In the genomic region with DNA sequence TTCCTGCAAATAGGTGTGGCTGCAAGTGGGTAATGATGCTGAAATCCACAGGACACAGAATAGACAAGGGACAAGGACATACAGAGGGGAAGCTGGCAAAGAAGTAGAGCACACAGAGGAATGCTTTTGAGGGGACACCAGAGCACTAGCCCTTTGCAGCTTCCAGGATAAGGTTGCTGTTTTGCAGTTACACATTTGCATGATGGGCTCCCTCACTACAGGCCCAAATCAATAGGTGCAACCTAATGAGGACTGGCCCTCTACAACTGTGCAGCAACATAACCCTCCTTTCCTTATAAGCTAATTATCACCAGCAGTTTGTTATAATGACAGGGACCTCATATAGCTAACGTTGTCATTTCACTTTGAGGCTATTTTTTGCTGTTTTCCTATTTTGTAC, we compare ENCODE assay signal across 28 mouse cellular contexts.
DNase-seq lines count a peak whose midpoint lies in the region; ATAC-seq lines count a peak whose summit lies in the region.
"Had no signal": no experiment of that assay in that cellular context is flagged by ENCODE, and none has a peak within 500 bp of the region (broad histone marks: within the 10 kb centered on the region; RNA-seq: fewer than 3 reads in every experiment).

No protein-coding gene starts in this region.

- H3K36me3 ChIP-seq in forebrain, embryonic 12.5 days (replicated peaks): no peaks in the 10 kb centered on the region
- no peaks in the 10 kb centered on the region for H3K36me3 ChIP-seq in forebrain, embryonic 11.5 days (ENCODE audit: control insufficient read depth, insufficient read depth, low read length)
- H3K36me3 ChIP-seq in midbrain, embryonic 13.5 days: no peaks in the 10 kb centered on the region
- no peaks in the 10 kb centered on the region for H3K36me3 ChIP-seq in midbrain, embryonic 15.5 days (replicated peaks)
- H3K36me3 ChIP-seq in forebrain, embryonic 16.5 days (ENCODE audit: control insufficient read depth, insufficient read depth): no peaks in the 10 kb centered on the region
- H3K36me3 ChIP-seq: embryonic facial prominence, embryonic 10.5 days; embryonic facial prominence, embryonic 13.5 days; heart, embryonic 12.5 days; heart, embryonic 15.5 days; hindbrain, embryonic 10.5 days; hindbrain, embryonic 13.5 days; intestine, embryonic 15.5 days had no signal

- no peak overlapping the region for H3K9ac ChIP-seq in forebrain, embryonic 12.5 days
- H3K9ac ChIP-seq in forebrain, embryonic 11.5 days (ENCODE audit: low read length): no peak overlapping the region
- no peak overlapping the region for H3K9ac ChIP-seq in midbrain, embryonic 13.5 days (replicated peaks)
- H3K9ac ChIP-seq in midbrain, embryonic 15.5 days: no peak overlapping the region
- H3K9ac ChIP-seq in forebrain, embryonic 16.5 days (replicated peaks; ENCODE audit: low read depth, low read length): no peak overlapping the region
- H3K9ac ChIP-seq: embryonic facial prominence, embryonic 13.5 days; heart, embryonic 12.5 days; heart, embryonic 15.5 days; hindbrain, embryonic 13.5 days; intestine, embryonic 15.5 days had no signal

- DNase-seq in forebrain, embryonic 11.5 days (ENCODE audit: low spot score): no peak
- no peak for DNase-seq in left cerebral cortex, adult 9 months (ENCODE audit: low spot score in 2 of 2)
- DNase-seq: adrenal gland, adult 2 months; adrenal gland, postnatal 14 days; cerebellum, adult 11-12 months; cerebellum, adult 8-10 months; cerebellum, postnatal 10 days; cerebellum, postnatal 36 days; embryo, embryonic 11 days; gastrocnemius, adult 2 months; gastrocnemius, postnatal 14 days; heart, adult 11 months; heart, postnatal 10 days; heart, postnatal 36 days; kidney, adult 11 months had no signal

- H3K4me2 ChIP-seq in forebrain, embryonic 12.5 days: no peak overlapping the region
- no peak overlapping the region for H3K4me2 ChIP-seq in forebrain, embryonic 11.5 days (ENCODE audit: low read depth, low read length, severe bottlenecking)
- no peak overlapping the region for H3K4me2 ChIP-seq in midbrain, embryonic 13.5 days (replicated peaks)
- no peak overlapping the region for H3K4me2 ChIP-seq in midbrain, embryonic 15.5 days
- no peak overlapping the region for H3K4me2 ChIP-seq in forebrain, embryonic 16.5 days (ENCODE audit: low read length)
- H3K4me2 ChIP-seq: embryonic facial prominence, embryonic 13.5 days; heart, embryonic 12.5 days; heart, embryonic 15.5 days; hindbrain, embryonic 13.5 days; intestine, embryonic 15.5 days had no signal

- H3K27ac ChIP-seq in forebrain, embryonic 12.5 days: no peak overlapping the region
- H3K27ac ChIP-seq in forebrain, embryonic 11.5 days (ENCODE audit: low read depth, low read length): no peak overlapping the region
- H3K27ac ChIP-seq in midbrain, embryonic 13.5 days: no peak overlapping the region
- no peak overlapping the region for H3K27ac ChIP-seq in midbrain, embryonic 15.5 days
- H3K27ac ChIP-seq in forebrain, embryonic 16.5 days (ENCODE audit: low read length): no peak overlapping the region
- H3K27ac ChIP-seq: embryonic facial prominence, embryonic 10.5 days; embryonic facial prominence, embryonic 13.5 days; gastrocnemius, adult 2 months; heart, embryonic 15.5 days; hindbrain, embryonic 10.5 days; hindbrain, embryonic 13.5 days; intestine, embryonic 15.5 days had no signal

- peaks cover 6% of the 10 kb centered on the region; the same call in 1 of the 2 replicates for H3K27me3 ChIP-seq in forebrain, embryonic 12.5 days
- H3K27me3 ChIP-seq in forebrain, embryonic 11.5 days (ENCODE audit: control insufficient read depth, insufficient read depth, low read length): no peaks in the 10 kb centered on the region
- H3K27me3 ChIP-seq in midbrain, embryonic 13.5 days: no peaks in the 10 kb centered on the region
- H3K27me3 ChIP-seq in midbrain, embryonic 15.5 days (replicated peaks): no peaks in the 10 kb centered on the region
- no peaks in the 10 kb centered on the region for H3K27me3 ChIP-seq in forebrain, embryonic 16.5 days (replicated peaks; ENCODE audit: control insufficient read depth, insufficient read depth, low read length)
- H3K27me3 ChIP-seq: embryonic facial prominence, embryonic 13.5 days; heart, embryonic 12.5 days; heart, embryonic 15.5 days; hindbrain, embryonic 13.5 days; intestine, embryonic 15.5 days had no signal

- H3K4me3 ChIP-seq in forebrain, embryonic 12.5 days (replicated peaks): no peak overlapping the region
- H3K4me3 ChIP-seq in forebrain, embryonic 11.5 days (ENCODE audit: low read depth, low read length): no peak overlapping the region
- no peak overlapping the region for H3K4me3 ChIP-seq in midbrain, embryonic 13.5 days (replicated peaks)
- no peak overlapping the region for H3K4me3 ChIP-seq in midbrain, embryonic 15.5 days
- no peak overlapping the region for H3K4me3 ChIP-seq in forebrain, embryonic 16.5 days (replicated peaks; ENCODE audit: low read length)
- H3K4me3 ChIP-seq: embryonic facial prominence, embryonic 10.5 days; embryonic facial prominence, embryonic 13.5 days; erythroblast, embryonic 14.5 days; gastrocnemius, adult 2 months; heart, embryonic 12.5 days; heart, embryonic 15.5 days; hindbrain, embryonic 10.5 days; hindbrain, embryonic 13.5 days; intestine, embryonic 15.5 days had no signal

- peaks cover 4% of the 10 kb centered on the region; the same call in 1 of the 2 replicates for H3K4me1 ChIP-seq in forebrain, embryonic 12.5 days
- no peaks in the 10 kb centered on the region for H3K4me1 ChIP-seq in forebrain, embryonic 11.5 days (replicated peaks; ENCODE audit: control insufficient read depth, insufficient read depth, low read length)
- H3K4me1 ChIP-seq in midbrain, embryonic 13.5 days (replicated peaks): 0 out of 2 replicates have a peak, but pooled peaks cover 9% of the 10 kb centered on the region
- no peaks in the 10 kb centered on the region for H3K4me1 ChIP-seq in midbrain, embryonic 15.5 days
- peaks cover 7% of the 10 kb centered on the region for H3K4me1 ChIP-seq in forebrain, embryonic 16.5 days (replicated peaks; ENCODE audit: control insufficient read depth, insufficient read depth, low read length)
- H3K4me1 ChIP-seq: embryonic facial prominence, embryonic 10.5 days; embryonic facial prominence, embryonic 13.5 days; heart, embryonic 12.5 days; heart, embryonic 15.5 days; hindbrain, embryonic 10.5 days; intestine, embryonic 15.5 days had no signal

- WGBS in forebrain, embryonic 12.5 days: 54% methylated on average over 1 of the region's 1 CpGs
- WGBS in forebrain, embryonic 11.5 days: 68% methylated on average over 1 of the region's 1 CpGs
- WGBS in midbrain, embryonic 13.5 days: 70% methylated on average over 1 of the region's 1 CpGs
- WGBS in midbrain, embryonic 15.5 days: 58% methylated on average over 1 of the region's 1 CpGs
- 45% methylated on average over 1 of the region's 1 CpGs for WGBS in forebrain, embryonic 16.5 days

- peak; percentile 31; the same call in 1 of the 2 replicates for ATAC-seq in forebrain, embryonic 12.5 days (ENCODE audit: low FRiP score)
- no peak; the same call in 1 of the 2 replicates for ATAC-seq in forebrain, embryonic 11.5 days (replicated peaks; ENCODE audit: low FRiP score)
- peak; percentile 45; the same call in 1 of the 2 replicates for ATAC-seq in midbrain, embryonic 13.5 days
- no peak for ATAC-seq in midbrain, embryonic 15.5 days (replicated peaks)
- ATAC-seq in forebrain, embryonic 16.5 days: 0 out of 2 replicates have a peak, but pooled peaks have one; percentile 26
- ATAC-seq: hindbrain, embryonic 16.5 days; intestine, embryonic 15.5 days had no signal

- H3K9me3 ChIP-seq in forebrain, embryonic 12.5 days: no peaks in the 10 kb centered on the region
- no peaks in the 10 kb centered on the region for H3K9me3 ChIP-seq in forebrain, embryonic 11.5 days (ENCODE audit: control insufficient read depth, low read length)
- H3K9me3 ChIP-seq in midbrain, embryonic 13.5 days: no peaks in the 10 kb centered on the region
- no peaks in the 10 kb centered on the region for H3K9me3 ChIP-seq in midbrain, embryonic 15.5 days
- no peaks in the 10 kb centered on the region for H3K9me3 ChIP-seq in forebrain, embryonic 16.5 days (ENCODE audit: control insufficient read depth, low read length)
- H3K9me3 ChIP-seq: embryonic facial prominence, embryonic 10.5 days; embryonic facial prominence, embryonic 13.5 days; heart, embryonic 12.5 days; heart, embryonic 15.5 days; hindbrain, embryonic 10.5 days; hindbrain, embryonic 13.5 days; intestine, embryonic 15.5 days had no signal

Comparison
In these comparisons a context has a peak if more than half of its experiments do, and no peak if none do; other contexts are left out.
1. ATAC-seq: peak in forebrain, embryonic 12.5 days (single experiment), midbrain, embryonic 13.5 days (single experiment) and forebrain, embryonic 16.5 days (single experiment); none in forebrain, embryonic 11.5 days (single experiment) and midbrain, embryonic 15.5 days (single experiment).